Mouse (Mus musculus) v-Abl transformed pro-B cells (cell line): Measurements from ENCODE around the gene Duox1.

ENCODE experiments used
- in situ Hi-C, 2 experiments: fragments of 400-800 bp; cut with MboI; formaldehyde crosslinking; loops; one replicate each; pipeline ENCODE4 v1.15.1; 2025; ENCODE audit not compliant: unreplicated experiment in 2 of 2

Gene Duox1

DNA sequence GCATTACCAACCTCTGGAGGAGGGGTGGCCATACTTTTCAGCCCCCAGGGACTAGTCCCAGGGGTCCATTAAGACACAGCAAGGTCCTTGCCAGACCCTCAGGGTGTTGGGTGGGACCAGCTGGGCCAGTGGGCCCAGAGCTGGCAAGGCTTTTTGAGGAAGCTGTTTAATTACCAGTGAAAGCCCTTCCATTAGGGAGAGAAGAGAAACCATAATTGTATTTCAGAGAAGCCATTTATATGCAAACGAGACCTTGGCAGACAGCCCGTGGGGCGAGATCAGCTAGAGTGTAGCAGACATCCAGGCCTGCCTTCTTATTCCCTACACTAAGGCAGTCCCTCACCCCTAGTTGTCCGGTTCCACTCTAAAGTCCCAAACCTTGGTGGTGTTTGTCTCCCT lies 36.5 kb downstream of the Duox1 start:
- in situ Hi-C loops, result no loop called here

DNA sequence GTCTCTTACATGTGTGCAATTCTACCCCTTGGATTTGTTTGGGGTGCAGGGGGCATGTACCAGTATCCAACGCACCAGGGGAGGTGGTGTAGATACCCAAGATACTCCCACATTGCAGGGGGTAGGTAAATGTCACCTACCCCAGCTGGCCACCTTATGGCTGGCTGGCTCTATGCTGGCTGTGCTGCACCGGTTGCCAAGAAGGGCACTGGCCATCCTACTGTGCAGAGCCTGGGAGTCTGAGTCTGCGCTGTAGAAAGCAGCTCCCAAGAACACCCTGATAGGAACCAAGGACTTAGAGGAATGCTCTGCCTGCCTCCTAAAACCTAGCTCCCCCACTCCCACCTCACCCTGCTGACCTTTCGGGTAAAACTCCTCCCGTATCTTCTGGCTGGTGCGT lies 37.5 kb downstream of the Duox1 start:
- in situ Hi-C loops, result no loop called here

DNA sequence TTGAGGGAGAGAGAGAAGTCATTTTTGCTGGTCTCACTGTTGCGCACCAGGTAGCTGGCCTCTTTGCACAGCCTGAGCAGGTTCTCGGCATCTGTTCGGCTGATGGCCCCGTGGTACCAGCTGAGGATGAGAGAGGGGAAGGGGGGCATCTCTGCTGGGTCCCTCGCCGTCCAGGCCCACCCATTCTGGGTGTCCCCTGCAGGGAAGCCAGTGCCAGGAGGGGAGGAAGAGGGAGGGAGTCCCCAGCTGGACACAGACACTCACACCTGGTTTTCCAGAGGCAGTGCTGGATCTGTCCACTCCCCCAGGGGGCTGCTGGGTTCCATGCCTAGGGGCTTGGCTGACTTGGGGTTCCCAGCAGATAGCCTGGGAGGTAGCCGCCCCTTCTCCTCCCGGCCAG lies 38.3 kb downstream of the Duox1 start:
- in situ Hi-C loops, result no loop called here

DNA sequence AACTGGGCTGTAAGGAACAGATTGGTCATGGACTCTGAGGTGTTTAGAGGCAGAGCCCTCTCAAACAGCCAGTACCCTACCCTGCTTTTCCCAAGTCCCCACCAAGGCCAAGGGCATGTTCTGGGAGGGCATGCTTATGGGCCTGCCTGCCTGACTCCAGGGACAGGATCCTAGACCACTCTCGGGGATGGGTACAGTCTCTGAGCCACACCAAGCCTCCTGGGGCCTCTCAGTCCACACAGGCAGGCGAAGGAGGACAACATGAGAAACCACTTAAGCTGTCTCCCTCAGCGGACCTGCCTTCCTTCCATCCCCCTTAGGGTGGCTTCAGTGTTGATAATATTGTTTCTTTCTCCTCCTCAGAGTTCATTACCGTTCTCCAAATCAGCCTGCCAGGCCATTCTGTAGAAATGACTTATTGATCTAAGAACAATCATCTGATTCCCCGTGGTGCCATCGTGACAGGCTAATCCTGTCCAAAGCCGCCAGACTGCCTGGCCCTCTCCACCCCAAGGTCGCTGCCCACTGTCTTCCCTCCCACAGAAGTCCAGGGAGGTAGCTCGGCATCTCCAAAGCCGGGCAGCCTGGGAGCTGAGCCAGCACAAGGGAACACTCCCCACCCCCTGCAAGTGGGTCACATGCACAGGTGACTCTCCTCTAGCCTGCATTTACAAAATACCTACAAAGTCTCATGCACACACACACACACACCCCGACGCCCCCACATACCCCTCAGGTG lies 38.9 kb downstream of the Duox1 start:
- in situ Hi-C loops, result no loop called here

DNA sequence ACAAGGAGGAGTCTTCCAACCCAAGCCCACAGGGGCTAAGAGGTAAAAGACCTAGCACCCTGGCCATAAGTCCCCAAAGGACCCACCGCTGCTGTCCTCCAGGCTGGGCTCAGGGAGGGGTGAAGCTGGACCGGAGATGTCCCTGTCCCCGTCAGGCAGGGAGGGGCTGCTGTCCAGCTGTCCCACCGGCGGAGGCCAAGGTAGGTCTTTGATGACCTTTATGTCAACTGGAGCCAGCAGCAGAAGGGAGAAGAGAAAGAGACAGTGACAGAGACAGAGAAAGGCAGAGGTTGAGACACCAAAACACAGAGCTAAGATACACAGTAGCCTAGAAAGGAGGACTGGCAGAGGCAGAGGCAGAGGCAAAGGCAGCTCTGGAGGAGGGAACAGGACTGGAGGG lies 39.9 kb downstream of the Duox1 start:
- in situ Hi-C loops, result no loop called here

DNA sequence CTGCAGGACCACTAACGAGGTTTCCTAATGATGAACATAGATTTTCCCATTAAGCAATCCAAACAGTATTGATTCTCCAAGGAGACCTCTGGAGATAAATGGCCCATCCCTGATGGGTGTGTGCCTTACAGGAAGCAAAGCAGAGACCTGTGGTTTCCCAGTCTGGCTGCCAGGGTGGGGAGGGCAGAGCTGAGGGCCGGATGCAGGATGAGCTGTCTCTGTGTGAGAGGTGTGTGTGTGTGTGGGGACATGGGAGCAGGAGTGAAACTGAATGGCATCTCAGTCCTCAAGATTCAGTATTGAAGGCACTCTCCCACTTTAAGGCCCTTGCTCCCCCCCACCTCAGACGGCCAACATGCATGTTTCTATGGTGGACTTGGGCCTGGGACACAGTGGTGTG lies 40.7 kb downstream of the Duox1 start:
- in situ Hi-C loops, result no loop called here

DNA sequence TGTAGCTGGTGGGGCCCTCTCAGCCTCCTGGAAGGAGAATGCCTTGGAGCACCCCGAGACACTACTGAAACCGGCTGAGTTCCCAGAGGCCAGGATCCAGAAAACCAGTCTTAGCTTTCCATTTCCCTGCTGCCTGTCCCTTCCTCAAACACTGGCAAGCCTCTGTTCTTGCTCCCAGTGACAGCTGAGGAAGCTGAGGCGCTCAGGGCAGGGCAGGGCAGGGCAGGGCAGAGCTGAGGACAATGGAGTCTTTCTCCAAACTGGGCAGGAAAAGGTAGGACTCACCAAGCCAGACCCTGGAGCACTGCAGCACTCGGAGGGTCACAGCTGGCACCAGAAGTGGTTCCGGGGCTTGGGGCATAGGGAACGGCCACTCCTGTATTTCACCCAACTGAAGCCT lies 44.8 kb downstream of the Duox1 start:
- in situ Hi-C loops, result no loop called here

DNA sequence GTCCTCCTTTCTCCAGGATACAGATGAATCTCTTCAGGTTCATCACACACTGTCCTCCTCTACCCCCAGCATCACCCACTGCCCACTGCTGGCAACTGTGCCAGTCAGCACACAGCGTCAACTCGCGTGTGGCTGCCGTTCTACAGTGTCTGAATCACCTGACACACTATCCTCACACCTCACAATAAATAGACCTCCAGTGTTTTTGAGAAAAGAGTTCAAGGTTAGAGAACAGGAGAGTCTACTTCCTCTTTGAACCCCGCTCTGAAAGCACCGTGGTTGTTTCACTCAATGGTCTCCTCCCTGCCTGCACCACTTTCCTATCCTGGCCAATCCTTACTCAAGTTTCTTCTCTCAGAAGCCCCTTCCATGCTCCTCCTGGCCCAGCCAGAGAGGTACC lies 45.7 kb downstream of the Duox1 start:
- in situ Hi-C loops, result no loop called here

DNA sequence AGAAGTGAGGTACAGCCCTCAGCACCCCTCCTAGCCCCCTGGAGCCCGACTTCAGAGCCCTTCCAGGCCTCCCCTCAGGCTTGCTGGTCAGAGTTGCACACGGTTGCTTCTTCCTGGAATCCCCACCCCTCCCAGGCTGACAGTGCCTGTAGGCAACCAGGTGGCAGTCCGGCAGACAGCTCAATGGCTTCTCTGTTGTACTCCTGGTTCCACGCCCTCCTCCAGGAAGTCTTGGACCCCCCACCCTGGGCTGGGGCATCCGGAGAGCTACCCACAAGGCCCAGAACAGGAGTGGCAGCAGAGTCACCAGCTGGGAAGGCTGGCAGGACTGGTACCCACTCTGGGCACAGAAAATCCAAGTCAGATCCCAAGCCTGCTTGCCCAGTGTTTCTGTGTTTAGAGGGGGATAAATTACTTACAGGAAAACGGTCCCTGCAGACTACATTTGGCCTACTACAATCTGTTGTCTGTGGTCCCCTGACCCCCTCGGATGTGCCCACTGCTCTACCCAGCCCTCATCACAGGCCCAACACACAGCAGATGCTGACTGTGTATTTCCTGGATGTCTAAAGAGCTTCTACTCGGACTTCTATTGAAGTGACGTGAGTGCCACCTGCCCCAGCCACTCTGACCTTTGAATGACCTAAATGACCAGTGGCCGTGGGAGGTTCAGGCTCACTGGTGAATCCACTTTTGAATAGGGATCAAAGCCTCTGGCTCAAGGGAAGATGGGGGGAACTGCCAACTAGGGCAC lies 46.6 kb downstream of the Duox1 start:
- in situ Hi-C loops, result no loop called here

DNA sequence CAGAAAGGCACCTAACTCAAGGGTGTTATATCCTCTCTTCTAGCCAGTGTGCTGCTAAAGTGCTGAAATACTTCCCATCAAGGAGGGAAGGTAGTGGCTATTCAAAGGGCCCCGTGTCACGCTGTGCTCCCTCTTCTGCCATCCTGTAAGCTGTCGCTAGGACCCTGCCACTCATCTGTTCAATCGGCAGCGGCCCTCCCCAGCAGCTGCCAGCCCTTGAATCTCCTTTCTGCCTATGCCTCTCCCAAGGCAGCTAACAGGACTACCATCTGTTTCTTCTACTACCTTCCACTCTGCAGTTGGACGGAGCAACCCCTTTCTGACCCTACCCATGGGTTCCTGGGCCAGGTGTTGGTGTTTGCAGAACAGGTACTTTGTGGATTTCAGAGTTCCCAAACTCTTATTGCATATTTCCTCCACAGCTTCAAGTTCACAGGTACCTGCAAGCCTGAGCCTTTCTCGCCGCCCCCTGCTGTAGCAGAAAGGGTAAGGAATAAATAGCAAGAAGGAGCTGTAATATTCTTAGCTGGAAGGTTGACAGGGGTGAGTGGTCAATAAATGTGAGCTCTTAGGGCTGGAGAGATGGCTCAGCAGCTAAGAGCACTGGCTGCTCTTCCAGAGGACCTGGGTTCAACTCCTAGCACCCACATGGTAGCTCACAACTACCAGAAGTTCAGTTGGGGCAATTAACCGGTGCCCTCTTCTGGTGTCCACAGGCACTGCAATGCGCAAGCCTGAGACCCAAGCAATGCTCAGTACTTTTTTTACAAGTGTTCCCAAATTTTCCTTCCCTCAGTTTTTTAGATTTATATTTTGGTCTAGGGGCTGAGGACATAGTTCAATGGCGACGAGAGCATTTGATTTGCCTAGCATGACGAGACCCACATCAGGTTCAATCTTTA lies 47.4 kb downstream of the Duox1 start:
- in situ Hi-C loops, result no loop called here

DNA sequence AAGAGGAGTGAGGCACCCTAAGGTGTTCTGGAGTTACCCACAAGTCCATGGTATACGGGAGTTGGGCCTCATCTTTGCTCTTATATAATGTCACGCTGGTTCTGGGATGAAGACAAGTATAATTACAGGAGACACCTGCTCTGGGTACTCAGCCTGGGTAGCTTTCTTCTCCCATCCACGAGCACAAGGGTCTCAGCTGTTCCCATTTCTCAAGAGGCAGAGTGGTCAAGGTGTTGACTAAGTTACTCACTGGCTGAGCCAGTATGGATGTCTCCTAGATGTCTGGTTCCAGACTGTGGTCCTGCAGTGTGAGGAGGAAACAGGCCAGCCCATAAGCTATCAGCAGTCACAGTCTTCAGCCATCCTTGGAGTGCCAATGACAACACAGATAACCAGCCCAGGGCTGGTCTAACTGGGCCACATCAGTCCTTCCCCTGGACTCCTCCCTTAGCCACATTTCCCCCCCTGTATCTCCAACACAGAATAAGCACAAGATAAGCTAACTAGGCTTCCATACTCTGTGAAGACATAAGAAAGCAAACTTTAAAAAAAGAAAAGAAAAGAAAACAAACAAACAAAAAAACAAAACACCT lies 49.0 kb downstream of the Duox1 start:
- in situ Hi-C loops, result no loop called here

DNA sequence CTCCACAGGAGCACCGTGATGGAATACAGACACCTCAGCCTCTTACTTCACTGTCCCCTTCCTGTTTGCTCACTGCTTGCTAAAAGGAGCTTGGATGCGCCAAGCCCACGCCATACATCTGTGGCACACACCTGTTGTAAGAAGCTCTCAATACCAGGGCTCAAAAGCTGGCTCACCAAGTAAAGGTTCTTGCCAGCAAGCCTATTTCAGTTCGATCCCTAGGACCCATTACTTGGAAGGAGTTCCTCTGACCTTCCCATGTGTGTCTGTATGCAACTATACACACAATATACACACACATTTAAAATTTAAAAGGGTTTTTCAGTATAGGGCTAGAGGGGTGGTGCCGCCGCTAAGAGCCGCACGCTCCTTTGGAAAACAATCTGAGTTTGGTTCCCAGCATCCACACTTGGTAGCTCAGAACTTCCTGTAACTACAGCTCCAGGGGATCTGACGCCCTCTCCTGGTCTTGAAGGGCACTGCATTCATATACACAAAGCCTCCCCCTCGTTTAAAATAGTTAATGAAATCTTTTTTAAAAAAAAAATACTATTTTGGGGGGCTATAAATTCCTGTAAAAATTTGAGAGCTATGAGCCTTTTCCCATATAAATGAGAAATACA lies 49.9 kb downstream of the Duox1 start:
- in situ Hi-C loops, result no loop called here

DNA sequence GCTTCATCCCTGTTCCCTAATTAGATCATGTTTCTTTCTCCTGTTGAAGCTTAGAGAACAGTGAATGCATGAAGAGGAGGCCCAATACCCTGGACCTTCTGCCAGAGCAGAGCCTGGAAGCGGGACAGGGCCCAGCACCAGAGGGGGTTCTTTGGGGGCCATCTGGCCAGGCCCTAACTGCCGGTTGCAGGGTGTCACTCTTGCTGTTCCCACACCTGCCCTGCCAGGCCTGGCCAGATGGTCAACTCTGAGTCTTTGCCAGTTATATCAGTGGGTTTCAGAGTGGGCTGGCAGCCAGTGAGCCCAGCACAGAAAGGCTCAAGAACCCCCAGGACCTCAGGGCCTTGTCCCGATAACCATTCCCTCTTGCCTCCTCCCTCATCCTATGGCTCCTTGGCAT lies 50.6 kb downstream of the Duox1 start:
- in situ Hi-C loops, result no loop called here

DNA sequence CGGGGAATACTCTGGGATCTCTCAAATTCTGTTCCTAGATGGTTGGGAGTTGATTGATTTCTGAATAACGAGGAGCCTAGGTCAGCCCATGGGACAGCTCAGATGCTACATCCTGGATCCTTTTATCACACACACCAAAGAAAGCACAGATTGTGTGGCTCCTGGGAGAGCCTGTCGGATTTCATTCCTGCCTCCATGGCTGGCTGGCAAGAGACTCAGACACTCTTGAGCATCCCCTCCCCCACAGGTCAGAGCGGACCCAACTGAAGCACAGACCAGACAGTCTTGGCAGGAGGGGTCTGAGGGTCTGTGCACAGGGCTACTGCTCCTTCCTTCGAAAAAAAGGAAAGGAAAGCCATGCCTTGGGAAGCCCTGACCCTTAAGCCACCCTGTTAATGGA lies 51.2 kb downstream of the Duox1 start:
- in situ Hi-C loops, result no loop called here

DNA sequence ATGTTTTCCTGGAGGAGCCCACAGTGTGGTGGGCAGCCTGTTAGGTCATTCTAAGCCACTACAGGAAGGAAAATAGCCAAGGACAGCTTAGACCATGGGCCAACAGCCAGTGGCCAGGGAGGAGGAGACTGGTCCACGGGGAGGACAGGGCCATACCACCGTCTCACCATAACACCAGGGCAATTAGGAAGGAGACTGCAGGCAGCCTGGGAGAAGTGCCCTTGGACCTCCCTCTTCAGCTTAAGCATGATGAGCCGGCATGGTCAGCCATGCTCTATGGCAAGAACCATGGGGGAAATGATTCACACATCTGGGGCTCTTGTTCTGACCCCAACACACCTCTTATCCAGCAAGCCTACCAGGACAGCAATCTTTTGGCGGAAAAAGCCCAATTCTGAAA lies 51.7 kb downstream of the Duox1 start:
- in situ Hi-C loops, result no loop called here

DNA sequence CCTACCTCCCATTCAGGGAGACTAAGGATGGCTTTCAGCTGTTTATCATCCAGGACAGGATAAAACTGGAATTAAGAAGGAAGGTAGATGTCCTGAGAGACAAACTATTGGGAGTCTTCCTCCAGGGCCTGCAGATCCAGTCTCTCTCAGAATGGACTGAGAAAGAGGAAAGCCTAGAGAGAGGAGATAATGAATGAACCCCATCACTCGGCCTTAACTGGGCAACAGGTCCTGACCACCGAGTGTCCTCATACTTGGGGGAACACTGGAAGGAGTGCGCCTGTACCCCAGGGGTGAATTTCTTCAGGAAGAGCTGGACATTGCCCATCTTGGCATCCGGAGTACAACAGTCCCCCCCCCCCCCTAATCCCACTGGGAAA lies 52.2 kb downstream of the Duox1 start:
- in situ Hi-C loops, result no loop called here

DNA sequence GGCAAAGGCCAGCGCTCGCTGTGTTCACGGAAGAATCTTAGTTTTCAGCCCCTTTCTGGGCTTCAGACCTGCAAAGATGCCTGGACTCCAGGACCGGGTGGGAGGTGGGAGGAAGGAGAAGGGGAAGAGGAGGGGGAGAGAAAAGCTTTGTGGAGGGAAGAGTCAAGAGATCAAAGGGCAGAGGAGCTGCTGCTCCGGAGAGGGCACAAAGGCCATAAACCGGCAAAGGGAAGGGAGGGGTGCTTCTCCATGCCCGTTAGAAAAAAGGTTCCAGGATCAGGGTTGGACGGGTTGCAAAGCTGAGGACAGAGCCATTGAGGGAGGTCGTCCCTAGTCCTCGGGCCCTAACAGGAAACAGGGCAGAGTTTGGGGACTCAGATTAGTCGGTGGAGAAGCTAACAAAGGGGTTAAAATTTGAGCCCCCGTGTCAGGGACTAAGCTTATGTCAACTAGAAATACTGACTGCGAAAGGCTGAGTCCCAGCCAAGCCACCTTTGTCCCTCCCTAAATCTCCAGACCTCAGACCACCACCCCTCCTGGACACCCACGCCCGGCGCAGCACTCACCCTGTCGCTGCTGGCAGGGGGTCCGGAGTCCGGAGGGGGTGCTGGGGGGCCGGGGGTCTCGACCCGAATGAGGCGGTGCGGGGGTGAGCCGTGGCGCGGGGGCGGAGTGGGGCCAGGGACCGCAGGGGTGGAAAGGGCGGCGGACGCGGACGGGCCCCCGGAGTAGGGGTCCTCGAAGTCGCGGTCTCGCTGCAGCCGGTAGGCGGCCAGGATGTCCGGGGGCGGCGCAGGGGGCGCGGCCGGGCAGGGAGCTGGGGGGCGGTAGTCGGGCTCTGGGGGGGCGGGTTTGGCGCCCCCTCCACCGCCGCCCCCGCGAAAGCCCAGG lies 52.9 kb downstream of the Duox1 start:
- in situ Hi-C loops, result no loop called here

DNA sequence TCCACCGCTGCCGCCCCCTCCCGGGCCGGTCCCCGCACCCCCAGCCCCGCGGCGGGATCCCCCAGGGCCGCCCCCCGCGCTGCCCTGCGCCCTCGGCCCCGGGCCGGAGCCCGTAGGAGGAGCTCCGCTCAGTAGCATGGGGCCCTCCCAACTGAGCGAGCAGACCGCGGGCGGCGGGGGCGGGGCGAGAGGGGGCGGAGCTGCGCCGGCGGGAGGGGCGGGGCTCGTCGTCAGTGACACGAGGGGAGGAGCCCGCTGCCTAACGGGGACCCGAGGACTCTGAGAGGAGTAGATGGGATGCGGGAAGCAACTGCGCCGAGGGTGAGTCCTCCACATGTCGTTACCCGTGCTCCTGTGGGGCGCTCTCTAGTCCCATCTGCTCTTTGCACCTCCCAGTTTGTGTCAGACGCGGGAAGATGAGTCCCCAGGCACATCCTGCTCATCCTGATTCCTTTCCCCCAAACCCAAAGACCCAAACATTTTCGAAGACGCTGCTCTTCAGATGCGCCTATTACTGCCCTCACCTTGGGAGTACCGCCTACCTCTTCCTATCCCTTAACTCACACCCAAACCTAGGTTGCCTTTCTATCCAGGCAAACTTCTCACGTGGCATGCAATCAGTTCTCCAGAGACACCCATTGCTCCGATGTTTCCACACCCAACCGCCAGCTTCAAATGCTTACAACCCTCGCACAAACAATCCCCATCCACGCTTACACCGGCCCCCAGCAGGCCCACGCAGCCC lies 53.7 kb downstream of the Duox1 start, which contains the start of gene Shf:
Gene Shf, minus strand, starts transcription at position 168 of the 745 bp plus-strand sequence.
- in situ Hi-C loops, result no loop called here
